Mouse (Mus musculus): ENCODE results near the gene Ctnnbl1.

GRCm38 (mm10) chr2:157810749-157811148, 73.5 kb downstream of the Ctnnbl1 start:
- TF ChIP-seq TAL1 (IDR thresholded peaks at IDR 0.05; ENCODE audit: low read length) (no peak), GATA1 (IDR thresholded peaks at IDR 0.05; ENCODE audit: low read length) (no peak)

Data from erythroblast, embryonic 14.5 days (primary cell).